Comparison of ENCODE assay signal across 8 mouse cellular contexts in genomic region chr7:45921950-45922600, GRCm38 (mm10). TPM values are rescaled to one million over a fixed set of nuclear protein-coding genes. Genes with fewer than 3 reads are reported as not detected.
DNase-seq lines count a peak whose midpoint lies in the region; ATAC-seq and TF ChIP-seq lines count a peak whose summit lies in the region.

No protein-coding gene starts in this region.

- no peak for TF ChIP-seq EP300 in ES-Bruce4 (IDR thresholded peaks at IDR 0.05; ENCODE audit: insufficient read depth, low read depth, low read length)
- no peak for TF ChIP-seq EP300 in heart, postnatal 0 days (IDR thresholded peaks at IDR 0.05; ENCODE audit: low read depth)

- no peaks in the 10 kb centered on the region for H3K9me3 ChIP-seq in ES-Bruce4 (replicated peaks; ENCODE audit: control insufficient read depth, insufficient read depth, low read length, poor library complexity, severe bottlenecking)
- no peaks in the 10 kb centered on the region for H3K9me3 ChIP-seq in heart, postnatal 0 days (replicated peaks; ENCODE audit: control insufficient read depth, low read length)
- no peaks in the 10 kb centered on the region for H3K9me3 ChIP-seq in midbrain, embryonic 11.5 days (ENCODE audit: control insufficient read depth, low read length)

- peak overlapping the region; percentile 25; the same call in 1 of the 2 replicates for H3K9ac ChIP-seq in ES-Bruce4 (ENCODE audit: low read depth, poor library complexity, severe bottlenecking)
- no peak overlapping the region for H3K9ac ChIP-seq in heart, postnatal 0 days (replicated peaks; ENCODE audit: low read depth, low read length)
- peak overlapping the region; percentile 33; the same call in 1 of the 2 replicates for H3K9ac ChIP-seq in midbrain, embryonic 11.5 days (ENCODE audit: low read length)

- H3K27ac ChIP-seq in ES-Bruce4 (ENCODE audit: insufficient read depth, low read length), result no peak overlapping the region; the same call in 1 of the 2 replicates
- H3K27ac ChIP-seq in heart, postnatal 0 days (ENCODE audit: low read depth), result peak overlapping the region; percentile 90
- no peak overlapping the region for H3K27ac ChIP-seq in midbrain, embryonic 11.5 days (ENCODE audit: low read depth, low read length)

- TF ChIP-seq POLR2A in ES-Bruce4 (IDR thresholded peaks at IDR 0.05; ENCODE audit: insufficient read depth, low read length), result no peak

- ATAC-seq in heart, postnatal 0 days (ENCODE audit: insufficient read depth, low read depth), result no peak
- no peak for ATAC-seq in midbrain, embryonic 11.5 days (ENCODE audit: low FRiP score)

- H3K4me1 ChIP-seq in ES-Bruce4 (ENCODE audit: control insufficient read depth, insufficient read depth, low read length), result peaks cover 2% of the 10 kb centered on the region
- peaks cover 3% of the 10 kb centered on the region; the same call in 1 of the 2 replicates for H3K4me1 ChIP-seq in heart, postnatal 0 days (ENCODE audit: control insufficient read depth, insufficient read depth)
- peaks cover 7% of the 10 kb centered on the region for H3K4me1 ChIP-seq in midbrain, embryonic 11.5 days (ENCODE audit: control insufficient read depth, insufficient read depth, low read length)

- H3K27me3 ChIP-seq in ES-Bruce4 (ENCODE audit: control insufficient read depth, insufficient read depth, low read length, poor library complexity, severe bottlenecking), result no peaks in the 10 kb centered on the region
- H3K27me3 ChIP-seq in heart, postnatal 0 days (ENCODE audit: control insufficient read depth, insufficient read depth, low read length), result no peaks in the 10 kb centered on the region
- H3K27me3 ChIP-seq in midbrain, embryonic 11.5 days (ENCODE audit: control insufficient read depth, insufficient read depth, low read length), result no peaks in the 10 kb centered on the region

- no peak overlapping the region for H3K4me2 ChIP-seq in heart, postnatal 0 days (ENCODE audit: low read depth, low read length)
- H3K4me2 ChIP-seq in midbrain, embryonic 11.5 days, result no peak overlapping the region

- DNase-seq in kidney, adult 9 months, result peak; percentile 20
- no peak for DNase-seq in kidney, postnatal 10 days
- DNase-seq in heart, postnatal 0 days (ENCODE audit: low spot score), result no peak
- no peak for DNase-seq in midbrain, embryonic 11.5 days (ENCODE audit: low spot score, missing footprints)
- DNase-seq in cerebellum, adult 11-12 months, result no peak
- DNase-seq in right cerebral cortex, postnatal 36 days (ENCODE audit: low spot score in 2 of 2), result no peak
- no peak for DNase-seq in layer of hippocampus, adult 9-10 months (ENCODE audit: low spot score)

- TF ChIP-seq CTCF in ES-Bruce4 (IDR thresholded peaks at IDR 0.05; ENCODE audit: low read depth, low read length), result no peak
- no peak for TF ChIP-seq CTCF in heart, postnatal 0 days (IDR thresholded peaks at IDR 0.05; ENCODE audit: low read depth)

- 82% methylated on average over 12 of the region's 12 CpGs for WGBS in heart, postnatal 0 days
- 83% methylated on average over 12 of the region's 12 CpGs for WGBS in midbrain, embryonic 11.5 days

- no peaks in the 10 kb centered on the region for H3K36me3 ChIP-seq in ES-Bruce4 (ENCODE audit: control insufficient read depth, insufficient read depth, low read length, poor library complexity, severe bottlenecking)
- 0 out of 2 replicates have a peak, but pooled peaks cover 3% of the 10 kb centered on the region for H3K36me3 ChIP-seq in heart, postnatal 0 days (replicated peaks; ENCODE audit: control insufficient read depth, insufficient read depth, low read length)
- no peaks in the 10 kb centered on the region for H3K36me3 ChIP-seq in midbrain, embryonic 11.5 days (ENCODE audit: control insufficient read depth, insufficient read depth, low read length)

- no peak overlapping the region for H3K4me3 ChIP-seq in ES-Bruce4 (ENCODE audit: low read depth, low read length)
- no peak overlapping the region for H3K4me3 ChIP-seq in heart, postnatal 0 days (ENCODE audit: low read depth, low read length)
- H3K4me3 ChIP-seq in midbrain, embryonic 11.5 days (ENCODE audit: low read depth, low read length), result no peak overlapping the region

RNA-seq across cellular contexts. Expression of gene Emp3, which starts 0.9 kb away (rescaled TPM):
- polyA plus RNA-seq in ES-Bruce4 (2011; ENCODE audit: insufficient read depth, insufficient read length, low read depth, missing spikeins), result 10.6 and 11.0 TPM in 2 replicates
- total RNA-seq in heart, postnatal 0 days (2014; rRNA removed; ENCODE audit: low replicate concordance), result 43.4 and 46.1 TPM in 2 replicates
- polyA plus RNA-seq in heart, postnatal 0 days (2015; fragmentation: Nextera tagmentation; extraction: Ambion mirVana), result 73.0 and 75.6 TPM in 2 replicates
- polyA plus RNA-seq in midbrain, embryonic 11.5 days (2014; fragmentation: Nextera tagmentation; extraction: Ambion mirVana), result 27.2 and 28.2 TPM in 2 replicates

RNA-seq across cellular contexts. Expression of gene Ccdc114, which starts 1.8 kb away (rescaled TPM):
- 7.6 and 10.2 TPM in 2 replicates for polyA plus RNA-seq in ES-Bruce4 (2011; ENCODE audit: insufficient read depth, insufficient read length, low read depth, missing spikeins)
- 1.2 and 1.7 TPM in 2 replicates for total RNA-seq in heart, postnatal 0 days (2014; rRNA removed; ENCODE audit: low replicate concordance)
- 2.2 and 2.9 TPM in 2 replicates for polyA plus RNA-seq in heart, postnatal 0 days (2015; fragmentation: Nextera tagmentation; extraction: Ambion mirVana)
- polyA plus RNA-seq in midbrain, embryonic 11.5 days (2014; fragmentation: Nextera tagmentation; extraction: Ambion mirVana), result 2.0 and 2.4 TPM in 2 replicates

RNA-seq across cellular contexts. Expression of gene Tmem143, which starts 25.3 kb away (rescaled TPM):
- polyA plus RNA-seq in ES-Bruce4 (2011; ENCODE audit: insufficient read depth, insufficient read length, low read depth, missing spikeins), result 21.7 and 28.2 TPM in 2 replicates
- 94.0 and 124 TPM in 2 replicates for total RNA-seq in heart, postnatal 0 days (2014; rRNA removed; ENCODE audit: low replicate concordance)
- polyA plus RNA-seq in heart, postnatal 0 days (2015; fragmentation: Nextera tagmentation; extraction: Ambion mirVana), result 11.7 and 12.0 TPM in 2 replicates
- polyA plus RNA-seq in midbrain, embryonic 11.5 days (2014; fragmentation: Nextera tagmentation; extraction: Ambion mirVana), result 3.0 and 3.2 TPM in 2 replicates

RNA-seq across cellular contexts. Expression of gene Syngr4, which starts 25.6 kb away (rescaled TPM):
- 2.0 and 3.4 TPM in 2 replicates for polyA plus RNA-seq in ES-Bruce4 (2011; ENCODE audit: insufficient read depth, insufficient read length, low read depth, missing spikeins)
- 0.27 TPM in 1 of 2 replicates, not detected in the other for total RNA-seq in heart, postnatal 0 days (2014; rRNA removed; ENCODE audit: low replicate concordance)
- 0.58 and 0.71 TPM in 2 replicates for polyA plus RNA-seq in heart, postnatal 0 days (2015; fragmentation: Nextera tagmentation; extraction: Ambion mirVana)
- 0.63 and 1.3 TPM in 2 replicates for polyA plus RNA-seq in midbrain, embryonic 11.5 days (2014; fragmentation: Nextera tagmentation; extraction: Ambion mirVana)

RNA-seq across cellular contexts. Expression of gene Grin2d, which starts 43.9 kb away (rescaled TPM):
- polyA plus RNA-seq in ES-Bruce4 (2011; ENCODE audit: insufficient read depth, insufficient read length, low read depth, missing spikeins), result 0.43 and 0.68 TPM in 2 replicates
- 1.0 and 3.1 TPM in 2 replicates for total RNA-seq in heart, postnatal 0 days (2014; rRNA removed; ENCODE audit: low replicate concordance)
- 0.12 and 0.16 TPM in 2 replicates for polyA plus RNA-seq in heart, postnatal 0 days (2015; fragmentation: Nextera tagmentation; extraction: Ambion mirVana)
- 0.14 and 0.17 TPM in 2 replicates for polyA plus RNA-seq in midbrain, embryonic 11.5 days (2014; fragmentation: Nextera tagmentation; extraction: Ambion mirVana)
